Mouse (Mus musculus) adrenal gland (tissue): Measurements from ENCODE around the gene Zfp729a.

ENCODE experiments used
- intact Hi-C: fragments of 180-260 bp; cut with DNase I; formaldehyde crosslinking; loops from one replicate; pipeline ENCODE4 v1.15.1; 2025
- long read RNA-seq, 2 experiments: library from polyadenylated mRNA; unstranded; transcript quantifications; one replicate each; pipeline ENCODE4 v2.0.0; 2020; ENCODE audit warnings: borderline replicate concordance in 1 of 2; ENCODE audit not compliant: insufficient replicate concordance in 1 of 2

Zfp729a gene
- long read RNA-seq, experiment 1, full-length matches to known transcripts, result 1 of 3 reads
- long read RNA-seq, experiment 1, partial matches to known transcripts, result 0 of 3 reads
- long read RNA-seq, experiment 1, other reads (novel, unspliced or antisense), result 2 of 3 reads
- long read RNA-seq, experiment 2, partial matches to known transcripts, result 0 of 2 reads
- long read RNA-seq, experiment 2, other reads (novel, unspliced or antisense), result 2 of 2 reads

- intact Hi-C loops, result loop anchor here (2.0 to 10.0 kb wide), 4 partner anchors 29 to 207 kb away; partner anchors contain the start of genes Zfp65 and Zfp729b
Observed at GRCm38 (mm10) chr13:67637294-67638007, at the start of gene Zfp729a, which contains the start of gene Gm49345. TSS of gene Zfp729a (minus strand) at chr13:67637791. TSS of gene Gm49345 (minus strand) at chr13:67637769.

DNA sequence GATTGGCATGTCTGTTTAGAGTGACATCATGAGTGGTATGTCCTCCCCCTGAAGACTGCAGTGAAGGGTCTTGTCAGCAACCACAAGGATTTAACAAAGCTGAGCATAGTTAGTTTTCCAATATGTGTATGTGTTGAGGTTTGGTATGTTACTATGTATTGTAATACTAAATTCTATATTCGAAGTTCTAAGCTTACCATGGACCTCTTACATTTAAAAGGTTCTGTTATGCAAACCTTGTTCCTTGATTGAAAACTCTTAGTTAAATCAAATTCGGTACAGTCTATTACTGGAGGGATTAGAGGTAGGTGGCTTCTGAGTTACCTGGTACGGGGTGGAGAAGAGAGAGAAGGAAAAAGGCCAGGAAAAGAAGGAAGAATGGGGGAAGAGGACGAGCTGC, 49.4 kb upstream of the Zfp729a start, which contains the start of gene Zfp738:
TSS of gene Zfp738 (minus strand) at position 101 of the 400 bp plus-strand sequence.
- intact Hi-C loops, result no loop called here

- intact Hi-C loops, result loop anchor here (2.0 to 5.0 kb wide), 2 partner anchors 38 to 47 kb away; partner anchors contain the start of genes Gm49345 and Zfp729a
Observed at GRCm38 (mm10) chr13:67683841-67684240, 46.2 kb upstream of the Zfp729a start.

DNA sequence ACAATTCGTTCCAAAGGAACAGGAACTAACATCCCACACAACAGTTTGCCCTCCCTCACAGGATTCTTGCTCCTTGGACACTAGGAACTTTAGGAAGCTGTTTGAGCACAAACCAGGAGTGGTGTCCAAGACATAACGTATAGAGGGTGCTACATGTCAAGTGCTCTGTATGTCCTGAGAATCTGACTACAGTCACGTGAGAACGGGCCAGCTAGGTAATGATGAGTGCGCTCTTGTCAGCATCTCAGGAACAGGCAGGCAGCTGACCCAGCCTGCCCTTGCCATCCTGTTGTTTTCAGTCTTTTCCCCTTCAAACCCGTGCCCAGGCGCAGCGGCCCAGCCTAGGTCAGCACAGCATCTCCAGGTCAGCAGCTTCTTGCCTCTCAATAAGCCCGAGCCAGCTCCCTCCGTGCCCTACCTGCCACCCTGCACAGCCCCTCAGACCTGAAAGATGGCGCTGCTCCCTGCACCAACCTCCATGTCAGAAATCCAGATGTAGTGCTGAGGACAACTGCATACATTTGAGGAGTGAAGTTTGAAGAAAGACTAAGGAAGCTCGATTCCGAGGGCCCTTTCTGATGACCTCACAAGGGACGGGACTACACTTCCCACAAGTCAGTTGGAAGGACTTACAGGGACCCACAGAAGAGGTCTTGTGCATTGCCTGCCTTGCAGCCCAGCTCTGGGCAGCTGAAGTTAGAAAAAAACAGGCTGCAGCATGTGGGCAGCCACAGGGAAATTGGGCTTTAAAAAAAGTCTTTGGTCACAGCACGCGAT, 45.6 kb upstream of the Zfp729a start:
- intact Hi-C loops, result loop anchor here (2.0 to 5.0 kb wide), 2 partner anchors 39 to 46 kb away; partner anchors contain the start of genes Gm49345 and Zfp729a

GRCm38 (mm10) chr13:67674902-67675301, 37.3 kb upstream of the Zfp729a start:
- intact Hi-C loops, result no loop called here

- intact Hi-C loops, result no loop called here
Observed at GRCm38 (mm10) chr13:67652496-67652895, 14.9 kb upstream of the Zfp729a start.

DNA sequence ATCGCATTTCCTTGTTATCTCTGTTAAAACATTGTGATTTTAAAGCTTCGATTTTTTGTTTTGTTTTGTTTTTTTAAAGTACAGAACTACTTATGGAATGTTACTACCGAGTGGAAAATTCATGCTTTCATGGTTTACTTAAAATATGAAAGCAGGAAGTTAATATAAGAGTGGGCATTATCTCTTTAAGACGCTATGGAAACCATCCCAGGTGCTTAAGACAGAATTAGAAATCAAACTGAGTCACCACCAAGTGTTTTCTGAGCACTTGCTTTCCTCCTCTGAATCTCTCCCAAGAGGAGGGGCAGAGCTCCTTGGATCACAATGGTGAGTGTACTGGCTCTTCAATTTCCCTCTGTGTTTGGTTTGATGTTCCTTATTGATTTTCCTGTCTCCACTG, 27.5 kb downstream of the Zfp729a start:
- intact Hi-C loops, result loop anchor here (10.0 kb wide), 1 partner anchor 225 kb away; the partner anchor contains the start of gene Gm10037

GRCm38 (mm10) chr13:67609066-67609876, 28.3 kb downstream of the Zfp729a start, which contains the start of gene Zfp729b:
TSS of gene Zfp729b (minus strand) at chr13:67609707.
- intact Hi-C loops, result loop anchor here (2.0 kb wide), 1 partner anchor 28 kb away; the partner anchor contains the start of genes Gm49345 and Zfp729a

- intact Hi-C loops, result no loop called here
Observed at GRCm38 (mm10) chr13:67572591-67573189, 64.9 kb downstream of the Zfp729a start.
